Mouse (Mus musculus) kidney, adult 2 months (tissue): ENCODE measurements at regions not wholly inside any gene's neighbourhood (a gene's known extent, or its start where the extent isn't known, plus 50 kb on each side); places are given as distances from the start of the nearest gene placed in this dataset.

Experiments used
- DNase-seq: peaks from one replicate; pipeline ENCODE4 v3.0.0; 2021
- H3K27ac ChIP-seq: fragments of 200-500 bp; 2 replicates; pipeline ENCODE4 v1.5.1; 2012; ENCODE audit warnings: low read depth, low read length, control low read depth, inconsistent platforms; ENCODE audit not compliant: insufficient read depth
- H3K27me3 ChIP-seq: fragments of 200-500 bp; replicated peaks from 2 replicates; pipeline ENCODE4 v1.6.1; 2012; ENCODE audit warnings: mild to moderate bottlenecking, moderate library complexity, low read length, inconsistent platforms; ENCODE audit not compliant: control insufficient read depth, insufficient read depth
- H3K36me3 ChIP-seq: fragments of 200-500 bp; 2 replicates; pipeline ENCODE4 v1.6.1; 2012; ENCODE audit warnings: mild to moderate bottlenecking, moderate library complexity, low read length, inconsistent platforms; ENCODE audit not compliant: control insufficient read depth, insufficient read depth
- H3K4me1 ChIP-seq: fragments of 200-500 bp; 2 replicates; pipeline ENCODE4 v1.6.1; 2011; ENCODE audit warnings: low read length; ENCODE audit not compliant: control insufficient read depth, insufficient read depth
- H3K4me3 ChIP-seq: fragments of 200-500 bp; 2 replicates; pipeline ENCODE4 v1.5.1; 2011; ENCODE audit warnings: mild to moderate bottlenecking, low read depth, low read length, control low read depth; ENCODE audit not compliant: insufficient read depth
- CTCF ChIP-seq: fragments of 200-500 bp; conservative IDR thresholded peaks from 2 replicates; pipeline ENCODE4 v1.5.1; 2011; ENCODE audit warnings: low read depth, mild to moderate bottlenecking, control low read depth, low read length, moderate library complexity, mixed read lengths; ENCODE audit not compliant: insufficient read depth, insufficient read length
- POLR2A ChIP-seq: fragments of 200-500 bp; IDR thresholded peaks from one replicate; pipeline ENCODE4 v1.6.1; 2011; ENCODE audit warnings: low read depth, low read length, control low read depth
- WGBS: fragments of 180-500 bp; shearing (Covaris S2); methylation state at CpG from one replicate; pipeline ENCODE4 v1.1.7; 2018; 5-methylcytosine and 5-hydroxymethylcytosine counted together

- Histone ChIP-seq H3K4me1 (no peaks in the 10 kb centered on the region), H3K27ac (no peak overlapping the region), H3K27me3 (no peaks in the 10 kb centered on the region), H3K4me3 (no peak overlapping the region), H3K36me3 (no peaks in the 10 kb centered on the region)
- DNase-seq, result no peak
- TF ChIP-seq CTCF (no peak), POLR2A (no peak)
- whole genome bisulfite sequencing, result 30% methylated on average over 6 of the region's 6 CpGs
These were observed 721.6 kb downstream of the Hs3st4 start for GRCm38 (mm10) chr7:124704163-124704824.

- peak; percentile 2 for DNase-seq
- H3K36me3 ChIP-seq, result no peaks in the 10 kb centered on the region
- no peak overlapping the region for H3K4me3 ChIP-seq
- H3K4me1 ChIP-seq, result no peaks in the 10 kb centered on the region
- WGBS, result 15% methylated on average over 3 of the region's 3 CpGs
- no peaks in the 10 kb centered on the region for H3K27me3 ChIP-seq
- TF ChIP-seq POLR2A, result no peak
- TF ChIP-seq CTCF, result no peak
- H3K27ac ChIP-seq, result no peak overlapping the region
These were observed 724.5 kb downstream of the Hs3st4 start for GRCm38 (mm10) chr7:124707143-124707542.

- TF ChIP-seq CTCF (no peak), POLR2A (no peak)
- Histone ChIP-seq H3K4me1 (no peaks in the 10 kb centered on the region), H3K27me3 (no peaks in the 10 kb centered on the region), H3K4me3 (no peak overlapping the region), H3K27ac (no peak overlapping the region), H3K36me3 (no peaks in the 10 kb centered on the region)
- WGBS, result 37% methylated on average over 11 of the region's 11 CpGs
- peak; percentile 2 for DNase-seq
These were observed 726.3 kb downstream of the Hs3st4 start for GRCm38 (mm10) chr7:124708771-124709485.

- Histone ChIP-seq H3K36me3 (no peaks in the 10 kb centered on the region), H3K4me3 (no peak overlapping the region), H3K27ac (no peak overlapping the region), H3K27me3 (no peaks in the 10 kb centered on the region), H3K4me1 (no peaks in the 10 kb centered on the region)
- no peak for TF ChIP-seq CTCF
- TF ChIP-seq POLR2A, result no peak
- 69% methylated on average over 1 of the region's 1 CpGs for WGBS
- DNase-seq, result no peak
These were observed 723.5 kb upstream of the Kdm8 start for GRCm38 (mm10) chr7:124720927-124721326.

GRCm38 (mm10) chr7:124742086-124742485 lies 702.4 kb upstream of the Kdm8 start:
- no peak for TF ChIP-seq POLR2A
- no peak for TF ChIP-seq CTCF
- no peak overlapping the region for H3K27ac ChIP-seq
- H3K36me3 ChIP-seq, result no peaks in the 10 kb centered on the region
- WGBS, result under 1% methylated on average over 2 of the region's 2 CpGs
- no peaks in the 10 kb centered on the region for H3K4me1 ChIP-seq
- H3K4me3 ChIP-seq, result no peak overlapping the region
- no peaks in the 10 kb centered on the region for H3K27me3 ChIP-seq
- DNase-seq, result no peak

- no peak for TF ChIP-seq POLR2A
- TF ChIP-seq CTCF, result no peak
- Histone ChIP-seq H3K27me3 (no peaks in the 10 kb centered on the region), H3K27ac (no peak overlapping the region), H3K4me1 (no peaks in the 10 kb centered on the region), H3K4me3 (no peak overlapping the region), H3K36me3 (no peaks in the 10 kb centered on the region)
- no peak for DNase-seq
- 72% methylated on average over 2 of the region's 2 CpGs for WGBS
These were observed 698.2 kb upstream of the Kdm8 start for GRCm38 (mm10) chr7:124746321-124746720.

GRCm38 (mm10) chr7:124748396-124748795 lies 696.1 kb upstream of the Kdm8 start:
- H3K27ac ChIP-seq, result no peak overlapping the region
- 72% methylated on average over 3 of the region's 3 CpGs for WGBS

More at GRCm38 (mm10) chr7:124748396-124748795, 696.1 kb upstream of the Kdm8 start:
- Histone ChIP-seq H3K27me3 (no peaks in the 10 kb centered on the region), H3K36me3 (no peaks in the 10 kb centered on the region), H3K4me1 (no peaks in the 10 kb centered on the region), H3K4me3 (no peak overlapping the region)
- DNase-seq, result no peak
- no peak for TF ChIP-seq CTCF
- no peak for TF ChIP-seq POLR2A
